Mouse (Mus musculus): ENCODE data around the gene Ddx54.

Gene Ddx54

GRCm38 (mm10) chr5:120612442-120612821 lies at the start of gene Ddx54, which contains the start of gene Rita1:
Gene Ddx54 (plus strand): TSS chr5:120612739.
Gene Rita1 (minus strand): TSS chr5:120612589.
- peak; percentile 96 to 97 for DNase-seq

GRCm38 (mm10) chr5:120562956-120563913 lies 49.3 kb upstream of the Ddx54 start:
- peak; percentile 51 to 76 for DNase-seq

GRCm38 (mm10) chr5:120563914-120564311 lies 48.6 kb upstream of the Ddx54 start:
- DNase-seq: peak in 1 of 2 experiments; percentile 23

GRCm38 (mm10) chr5:120565171-120565905 lies 47.2 kb upstream of the Ddx54 start:
- no peak for DNase-seq

GRCm38 (mm10) chr5:120566101-120566500 lies 46.4 kb upstream of the Ddx54 start:
- peak; percentile 52 for DNase-seq

GRCm38 (mm10) chr5:120566681-120567252 lies 45.8 kb upstream of the Ddx54 start:
- DNase-seq: peak; percentile 25 to 30

GRCm38 (mm10) chr5:120567253-120567701 lies 45.3 kb upstream of the Ddx54 start:
- DNase-seq: peak; percentile 69 to 90

DNA sequence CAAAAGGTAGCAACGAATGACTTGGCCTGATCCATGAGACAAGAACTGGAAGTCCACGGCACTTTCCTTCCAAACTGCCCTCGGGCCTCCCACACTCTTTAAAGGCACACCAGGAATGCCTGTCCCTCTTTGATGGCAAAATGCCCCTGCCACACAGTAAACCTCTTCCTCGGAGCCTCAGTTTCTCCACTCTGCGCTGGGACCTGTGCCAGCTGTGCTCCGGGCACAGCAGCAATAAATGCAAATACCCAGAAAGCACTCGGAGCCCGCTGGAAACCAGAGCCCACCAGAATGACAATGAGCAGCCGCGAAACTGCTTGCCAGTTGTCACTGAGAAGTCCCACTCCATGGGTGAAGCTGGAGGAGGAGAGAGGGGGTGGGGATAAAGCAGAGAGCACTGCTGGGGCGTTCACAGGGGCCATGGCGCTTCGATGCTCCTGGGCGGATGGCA lies 44.8 kb upstream of the Ddx54 start:
- no peak for DNase-seq

- DNase-seq: no peak
Measured at GRCm38 (mm10) chr5:120568336-120568768, 44.2 kb upstream of the Ddx54 start.

GRCm38 (mm10) chr5:120568964-120569363 lies 43.6 kb upstream of the Ddx54 start:
- DNase-seq: no peak

DNA sequence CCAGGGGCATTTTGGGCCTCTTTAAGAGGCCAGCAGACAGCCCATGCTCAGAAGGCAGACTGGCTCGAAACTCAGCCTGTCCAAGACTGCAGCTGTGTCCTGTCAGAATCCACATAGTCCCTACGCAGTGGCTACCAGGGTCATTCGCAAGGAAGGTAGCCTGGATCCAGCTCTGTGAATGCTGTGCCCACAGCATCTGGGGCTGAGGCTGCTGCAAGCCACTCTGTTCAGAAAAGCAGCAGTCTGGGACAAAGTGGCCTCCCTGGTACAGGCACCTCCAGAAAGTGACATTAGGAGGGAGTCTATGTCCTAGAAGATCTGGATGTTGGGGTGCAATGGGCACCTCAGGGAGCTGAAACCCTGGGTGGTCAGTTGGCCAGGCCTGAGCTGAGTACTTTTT lies 42.7 kb upstream of the Ddx54 start:
- peak in 1 of 2 experiments; percentile 47 for DNase-seq

- DNase-seq: no peak
Measured at GRCm38 (mm10) chr5:120570289-120570897, 42.1 kb upstream of the Ddx54 start.

DNA sequence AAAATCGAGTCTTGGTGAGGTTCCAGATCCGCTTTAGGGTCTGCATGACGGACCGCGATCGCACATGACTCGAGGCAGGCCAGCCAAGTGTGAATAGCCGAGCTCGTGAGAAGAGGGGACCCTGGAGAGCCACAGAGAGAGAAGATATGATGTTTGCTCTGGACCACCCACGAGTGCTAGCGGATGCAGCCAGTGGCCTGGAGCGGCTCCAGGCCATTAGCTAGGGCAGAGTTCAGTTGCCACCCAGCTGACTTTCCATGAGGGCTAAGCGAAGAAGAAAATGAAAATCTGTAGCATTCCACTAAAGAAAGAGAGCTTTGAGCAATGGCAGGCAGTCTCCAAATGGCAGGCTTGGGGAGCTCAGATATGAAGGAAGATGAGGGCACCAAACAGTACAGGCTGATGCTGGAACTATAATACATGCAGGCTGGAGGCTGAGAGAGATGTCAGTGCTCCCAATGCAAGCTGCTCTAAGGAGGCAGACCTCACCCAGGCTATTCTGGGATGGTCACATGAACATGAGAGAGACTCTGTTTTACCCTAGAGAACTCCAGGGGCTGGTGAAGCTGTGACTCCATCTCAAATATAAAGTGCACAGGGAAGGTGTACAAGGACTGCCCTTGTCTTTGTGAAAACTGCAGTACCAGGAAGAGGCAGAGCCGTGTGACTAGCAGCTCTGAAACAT lies 41.3 kb upstream of the Ddx54 start:
- peak; percentile 52 to 77 for DNase-seq

- DNase-seq: no peak
Measured at GRCm38 (mm10) chr5:120574469-120575063, 38.0 kb upstream of the Ddx54 start.

DNA sequence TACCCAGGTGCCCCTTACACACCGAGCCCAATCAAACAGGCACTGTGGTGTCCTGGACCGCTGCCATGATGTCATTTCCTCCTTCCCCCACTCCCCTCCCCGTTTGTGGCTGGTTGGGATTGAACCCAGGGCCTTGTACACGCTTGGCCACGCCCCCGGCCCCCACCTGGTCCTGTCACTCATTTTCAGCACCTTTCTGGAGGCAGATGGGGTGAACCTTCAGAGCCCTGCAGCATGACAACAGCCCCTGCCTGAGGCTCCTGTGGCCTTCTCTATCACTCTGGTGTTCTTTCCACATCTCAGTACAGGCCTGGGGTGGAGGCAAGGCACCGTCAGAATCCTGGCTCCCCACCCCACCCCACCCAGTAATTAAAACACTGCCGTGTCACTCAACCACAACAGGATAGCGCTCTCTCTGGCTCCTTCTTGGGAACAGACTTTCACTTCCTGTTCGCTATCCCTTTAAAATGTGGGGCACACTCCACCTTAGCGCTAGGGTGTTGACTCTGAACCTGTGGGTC lies 35.7 kb upstream of the Ddx54 start:
- no peak for DNase-seq

DNA sequence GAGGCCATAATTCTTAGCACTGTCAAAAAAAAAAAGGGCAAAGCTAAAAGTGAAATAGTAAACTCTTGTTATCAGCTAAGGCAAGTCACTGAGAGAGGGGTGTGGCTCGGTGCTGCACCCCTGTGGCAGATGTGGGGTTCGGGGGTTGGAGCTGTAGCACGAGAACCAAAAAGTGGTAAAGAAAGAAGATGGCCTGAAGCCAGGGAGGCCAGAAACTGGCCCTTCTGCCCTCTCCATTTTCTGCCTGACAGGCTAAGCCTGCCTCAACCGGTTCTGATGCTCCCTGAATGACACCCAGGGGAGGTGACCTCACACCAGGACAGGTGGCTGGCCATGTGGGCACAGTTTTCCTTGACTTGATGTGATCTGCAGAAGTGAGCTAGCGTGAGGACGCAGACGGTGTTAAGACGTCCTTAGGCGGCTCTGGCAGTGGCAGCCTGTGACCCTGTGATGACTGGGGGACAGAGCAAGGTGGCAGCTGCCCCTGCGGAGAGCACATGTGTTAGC lies 34.6 kb upstream of the Ddx54 start:
- peak in 1 of 2 experiments; percentile 36 for DNase-seq

DNA sequence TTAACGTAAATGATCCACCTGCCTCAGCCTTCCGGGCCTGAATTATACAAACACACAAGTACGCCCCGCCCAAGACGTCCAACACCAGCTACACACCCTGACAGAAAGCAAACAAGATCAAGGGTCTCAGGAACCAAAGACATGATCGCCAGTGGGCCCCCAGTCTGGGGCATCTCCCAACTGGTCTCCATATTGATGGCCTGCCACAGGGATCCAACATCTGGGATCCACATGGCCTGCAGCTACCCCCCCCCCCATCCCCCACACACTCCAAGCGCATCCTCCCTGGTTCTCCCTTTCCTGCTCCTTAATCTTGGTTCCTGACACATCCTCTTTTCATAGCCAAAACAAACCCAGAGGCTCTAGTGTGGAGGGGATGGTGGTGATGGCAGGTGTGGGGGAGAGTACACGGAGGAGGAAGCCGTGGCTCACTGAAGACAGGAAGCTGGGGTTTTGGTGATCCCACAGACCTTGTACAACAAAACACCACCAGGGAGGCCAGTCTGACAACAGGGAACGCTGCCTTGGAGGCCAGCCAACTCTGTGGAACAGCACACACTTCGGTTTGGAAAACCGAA lies 33.9 kb upstream of the Ddx54 start:
- peak; percentile 63 to 69 for DNase-seq

- DNase-seq: peak; percentile 24 to 45
Measured at GRCm38 (mm10) chr5:120579211-120579897, 33.2 kb upstream of the Ddx54 start.

DNA sequence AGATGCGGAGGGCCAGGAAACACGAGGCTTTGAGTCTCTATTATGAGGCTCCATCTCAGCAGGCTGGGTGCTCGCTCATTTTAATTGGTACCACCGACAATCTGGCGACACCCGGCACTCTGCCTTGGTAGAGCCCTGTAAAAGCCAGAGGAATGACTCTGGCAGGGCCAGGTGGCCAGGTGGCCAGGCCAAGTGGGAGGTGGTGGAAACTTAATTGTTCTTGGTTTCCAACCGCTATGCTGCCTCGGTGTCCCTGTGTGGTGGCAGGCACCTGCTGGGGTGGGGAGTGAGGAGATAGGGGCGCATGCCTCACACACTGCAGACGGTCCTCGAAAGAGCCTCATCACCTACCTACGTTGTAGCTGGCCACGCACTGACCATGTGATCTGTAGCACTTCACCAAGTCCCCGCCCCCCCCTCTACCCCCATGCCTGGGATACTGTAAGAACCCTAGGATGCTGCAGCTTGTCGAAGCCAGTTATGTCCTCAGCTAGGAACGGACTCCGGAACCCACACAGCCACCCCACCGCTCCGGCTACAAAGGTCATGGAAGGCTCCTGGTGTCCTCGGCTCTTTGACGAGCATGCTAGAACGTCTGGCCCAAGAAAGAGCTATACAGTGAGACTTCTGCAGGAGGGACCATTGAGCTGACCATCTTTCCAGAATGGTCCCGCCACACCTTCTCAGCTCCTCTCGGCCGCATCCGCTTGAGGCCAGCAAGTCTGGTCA lies 32.5 kb upstream of the Ddx54 start:
- no peak for DNase-seq
